Comparison of ENCODE assay signal across 8 mouse cellular contexts in genomic region chr10:77622055-77622988, GRCm38 (mm10). TPM values are rescaled to one million over a fixed set of nuclear protein-coding genes. Genes with fewer than 3 reads are reported as not detected.
DNase-seq lines count a peak whose midpoint lies in the region; ATAC-seq and TF ChIP-seq lines count a peak whose summit lies in the region.

Gene Ube2g2 (plus strand): TSS chr10:77622275.

- H3K79me2 ChIP-seq in heart, adult 2 months (replicated peaks; ENCODE audit: control insufficient read depth, insufficient read depth, low read length), result peaks cover 1% of the 10 kb centered on the region; the same call in 1 of the 2 replicates

- peaks cover 16% of the 10 kb centered on the region for H3K36me3 ChIP-seq in embryonic facial prominence, embryonic 13.5 days
- peaks cover 9% of the 10 kb centered on the region; the same call in 1 of the 2 replicates for H3K36me3 ChIP-seq in heart, adult 2 months (ENCODE audit: control insufficient read depth, insufficient read depth, low read length)
- H3K36me3 ChIP-seq in limb, embryonic 14.5 days (ENCODE audit: control insufficient read depth, insufficient read depth, low read length), result peaks cover 12% of the 10 kb centered on the region
- peaks cover 10% of the 10 kb centered on the region for H3K36me3 ChIP-seq in midbrain, embryonic 16.5 days (ENCODE audit: control insufficient read depth, insufficient read depth, low read length)
- H3K36me3 ChIP-seq in spleen, adult 2 months (ENCODE audit: control insufficient read depth, insufficient read depth, low read length), result peaks cover under 1% of the 10 kb centered on the region; the same call in 1 of the 2 replicates

- no peak for TF ChIP-seq CTCF in heart, adult 2 months (IDR thresholded peaks at IDR 0.05)
- TF ChIP-seq CTCF in spleen, adult 2 months (IDR thresholded peaks at IDR 0.05; ENCODE audit: extremely low read depth, insufficient read depth, insufficient read length, insufficient replicate concordance), result no peak

- no peaks in the 10 kb centered on the region for H3K27me3 ChIP-seq in embryonic facial prominence, embryonic 13.5 days
- no peaks in the 10 kb centered on the region for H3K27me3 ChIP-seq in heart, adult 2 months (ENCODE audit: control insufficient read depth, insufficient read depth, low read length)
- no peaks in the 10 kb centered on the region for H3K27me3 ChIP-seq in limb, embryonic 14.5 days (ENCODE audit: control insufficient read depth, insufficient read depth, low read length)
- no peaks in the 10 kb centered on the region for H3K27me3 ChIP-seq in midbrain, embryonic 16.5 days (ENCODE audit: control insufficient read depth, insufficient read depth, low read depth, low read length)
- no peaks in the 10 kb centered on the region for H3K27me3 ChIP-seq in spleen, adult 2 months (ENCODE audit: control insufficient read depth, insufficient read depth, low read length)

- H3K4me3 ChIP-seq in embryonic facial prominence, embryonic 13.5 days, result peak within 1 kb of the TSS; percentile 97
- H3K4me3 ChIP-seq in heart, adult 2 months, result peak within 1 kb of the TSS; percentile 99
- peak within 1 kb of the TSS; percentile 99 for H3K4me3 ChIP-seq in limb, embryonic 14.5 days (replicated peaks; ENCODE audit: low read length)
- peak within 1 kb of the TSS; percentile 98 for H3K4me3 ChIP-seq in midbrain, embryonic 16.5 days (ENCODE audit: low read depth, low read length)
- peak within 1 kb of the TSS; percentile 87 for H3K4me3 ChIP-seq in spleen, adult 2 months (ENCODE audit: extremely low read depth, insufficient read depth, insufficient read length)

- 0 out of 2 replicates have a peak, but pooled peaks have one; percentile 33 for TF ChIP-seq EP300 in heart, adult 2 months (IDR thresholded peaks at IDR 0.05; ENCODE audit: insufficient read depth, low read depth, low read length)

- TF ChIP-seq POLR2A in heart, adult 2 months (IDR thresholded peaks at IDR 0.05; ENCODE audit: insufficient read depth, low read depth, low read length), result peak; percentile 74
- 0 out of 2 replicates have a peak, but pooled peaks have one; percentile 63 for TF ChIP-seq POLR2A in limb, embryonic 14.5 days (IDR thresholded peaks at IDR 0.05; ENCODE audit: borderline replicate concordance, extremely low read depth, insufficient read depth, insufficient read length)
- TF ChIP-seq POLR2A in spleen, adult 2 months (IDR thresholded peaks at IDR 0.05; ENCODE audit: low read depth, low read length), result peak; percentile 20

- peaks cover 26% of the 10 kb centered on the region for H3K4me1 ChIP-seq in embryonic facial prominence, embryonic 13.5 days
- H3K4me1 ChIP-seq in heart, adult 2 months (ENCODE audit: control insufficient read depth, insufficient read depth, low read length), result peaks cover 32% of the 10 kb centered on the region
- H3K4me1 ChIP-seq in limb, embryonic 14.5 days (ENCODE audit: control insufficient read depth, insufficient read depth, low read length), result peaks cover 12% of the 10 kb centered on the region; the same call in 1 of the 2 replicates
- H3K4me1 ChIP-seq in midbrain, embryonic 16.5 days (ENCODE audit: control insufficient read depth, insufficient read depth, low read length), result peaks cover 25% of the 10 kb centered on the region
- peaks cover 19% of the 10 kb centered on the region; the same call in 1 of the 2 replicates for H3K4me1 ChIP-seq in spleen, adult 2 months (ENCODE audit: control insufficient read depth, insufficient read depth, insufficient read length)

- H3K9ac ChIP-seq in embryonic facial prominence, embryonic 13.5 days, result peak within 1 kb of the TSS; percentile 98
- H3K9ac ChIP-seq in heart, adult 2 months (ENCODE audit: low read depth, low read length), result peak within 1 kb of the TSS; percentile 96
- peak within 1 kb of the TSS; percentile 95 for H3K9ac ChIP-seq in limb, embryonic 14.5 days (ENCODE audit: low read depth, low read length, severe bottlenecking)
- H3K9ac ChIP-seq in midbrain, embryonic 16.5 days (ENCODE audit: low read depth, low read length), result peak within 1 kb of the TSS; percentile 95

- intact Hi-C loops in heart, adult 2 months (cut with DNase I), result loop anchor here (2.0 kb wide), 1 partner anchor 40 kb away; no protein-coding TSS in a partner anchor

- no peaks in the 10 kb centered on the region for H3K9me3 ChIP-seq in embryonic facial prominence, embryonic 13.5 days
- H3K9me3 ChIP-seq in limb, embryonic 14.5 days (ENCODE audit: control insufficient read depth, low read length), result no peaks in the 10 kb centered on the region
- H3K9me3 ChIP-seq in midbrain, embryonic 16.5 days (replicated peaks; ENCODE audit: control insufficient read depth, low read length, poor library complexity, severe bottlenecking), result no peaks in the 10 kb centered on the region

- peak; percentile 90 for DNase-seq in 416B (ENCODE audit: low read depth)
- DNase-seq in adrenal gland, postnatal 4 days (ENCODE audit: low spot score in 2 of 2), result peak; percentile 87 to 95
- peak; percentile 97 to 98 for DNase-seq in heart, adult 2 months
- peak; percentile 88 to 90 for DNase-seq in kidney, adult 8-10 months
- peak; percentile 87 for DNase-seq in limb, embryonic 14.5 days (ENCODE audit: low spot score)
- peak; percentile 85 to 91 for DNase-seq in spleen, adult 2 months (ENCODE audit: low read depth in 1 of 2, low spot score in 2 of 2)

- peak within 1 kb of the TSS; percentile 87 for H3K27ac ChIP-seq in embryonic facial prominence, embryonic 13.5 days
- H3K27ac ChIP-seq in heart, adult 2 months, result peak within 1 kb of the TSS; percentile 99
- peak within 1 kb of the TSS; percentile 86 for H3K27ac ChIP-seq in limb, embryonic 14.5 days (replicated peaks; ENCODE audit: low read depth, low read length)
- peak within 1 kb of the TSS; percentile 91 for H3K27ac ChIP-seq in midbrain, embryonic 16.5 days (ENCODE audit: low read length)
- H3K27ac ChIP-seq in spleen, adult 2 months (ENCODE audit: insufficient read depth, low read length), result peak within 1 kb of the TSS; percentile 96

- H3K4me2 ChIP-seq in embryonic facial prominence, embryonic 13.5 days, result peak within 1 kb of the TSS; percentile 82
- peak within 1 kb of the TSS; percentile 63 for H3K4me2 ChIP-seq in limb, embryonic 14.5 days (replicated peaks; ENCODE audit: low read depth, low read length, severe bottlenecking)
- H3K4me2 ChIP-seq in midbrain, embryonic 16.5 days (ENCODE audit: low read length), result peak within 1 kb of the TSS; percentile 90

- under 1% methylated on average over 96 of the region's 96 CpGs for WGBS in embryonic facial prominence, embryonic 13.5 days
- under 1% methylated on average over 96 of the region's 96 CpGs for WGBS in heart, adult 2 months
- under 1% methylated on average over 83 of the region's 96 CpGs for WGBS in limb, embryonic 14.5 days
- WGBS in midbrain, embryonic 16.5 days, result under 1% methylated on average over 95 of the region's 96 CpGs
- WGBS in spleen, adult 2 months, result under 1% methylated on average over 96 of the region's 96 CpGs

- peak; percentile 84 for ATAC-seq in embryonic facial prominence, embryonic 13.5 days (ENCODE audit: insufficient number of reproducible peaks, insufficient read depth, low FRiP score, low TSS enrichment, low read depth)
- peak; percentile 91 for ATAC-seq in limb, embryonic 14.5 days (ENCODE audit: low FRiP score, low read depth)
- ATAC-seq in midbrain, embryonic 16.5 days, result peak; percentile 93

RNA-seq across cellular contexts. Expression of gene Ube2g2, which starts in this region (rescaled TPM):
- total RNA-seq in adrenal gland, postnatal 4 days (2021), result 10 to 100 TPM; 42.2 to 44.3 TPM
- polyA plus RNA-seq in embryonic facial prominence, embryonic 13.5 days (2015; fragmentation: Nextera tagmentation; extraction: Ambion mirVana), result 76.4 and 80.3 TPM in 2 replicates
- total RNA-seq in heart, adult 2 months (2021), result 10 to 100 TPM; 74.6 to 80.9 TPM
- 53.5 and 69.7 TPM in 2 replicates for polyA plus RNA-seq in heart, adult 2 months (2012; rRNA removed)
- 55.1 and 59.8 TPM in 2 replicates for polyA plus RNA-seq in limb, embryonic 14.5 days (2012; rRNA removed)
- 57.4 and 58.6 TPM in 2 replicates for polyA plus RNA-seq in limb, embryonic 14.5 days (2014; fragmentation: Nextera tagmentation; extraction: Ambion mirVana)
- 80.9 and 81.8 TPM in 2 replicates for polyA plus RNA-seq in midbrain, embryonic 16.5 days (2015; fragmentation: Nextera tagmentation; extraction: Ambion mirVana)
- 31.4 and 34.0 TPM in 2 replicates for polyA plus RNA-seq in spleen, adult 2 months (2012; rRNA removed)

Comparison
In these comparisons a context has a peak if more than half of its experiments do, and no peak if none do; other contexts are left out.
1. Peak in every context shown above with its lines: DNase-seq, ATAC-seq, H3K4me3 ChIP-seq and H3K27ac ChIP-seq.
2. POLR2A ChIP-seq: peak in every context shown above with its lines; median percentile 74 in heart, adult 2 months; 63 in limb, embryonic 14.5 days; 20 in spleen, adult 2 months.